Mouse (Mus musculus): Measurements from ENCODE around the gene Hkdc1.

- TF ChIP-seq CTCF (IDR thresholded peaks at IDR 0.05; ENCODE audit: low read depth): no peak
- TF ChIP-seq EP300 (IDR thresholded peaks at IDR 0.05; ENCODE audit: low read depth): no peak
Observed at GRCm38 (mm10) chr10:62419422-62419821, 2.9 kb downstream of the Hkdc1 start.

All from heart, postnatal 0 days (tissue).